Mouse (Mus musculus) spleen, adult 2 months (tissue): ENCODE results near the gene Csgalnact2. TPM values are rescaled to one million over a fixed set of nuclear protein-coding genes. Genes with fewer than 3 reads are reported as not detected.

Source experiments
- DNase-seq, 2 experiments: peaks; one replicate each; pipeline versions ENCODE4 v3.0.0 to v3.0.0-alpha.2; 2012 to 2021; ENCODE audit warnings: low spot score in 2 of 2, low read depth in 1 of 2
- H3K27ac ChIP-seq: fragments of 200-500 bp; 2 replicates; pipeline ENCODE4 v1.5.1; 2012; ENCODE audit warnings: low read length, inconsistent platforms; ENCODE audit not compliant: insufficient read depth
- H3K27me3 ChIP-seq: fragments of 200-500 bp; 2 replicates; pipeline ENCODE4 v1.6.1; 2012; ENCODE audit warnings: mild to moderate bottlenecking, moderate library complexity, low read length, inconsistent platforms; ENCODE audit not compliant: control insufficient read depth, insufficient read depth
- H3K36me3 ChIP-seq: fragments of 200-500 bp; 2 replicates; pipeline ENCODE4 v1.6.1; 2012; ENCODE audit warnings: mild to moderate bottlenecking, low read length, inconsistent platforms; ENCODE audit not compliant: control insufficient read depth, insufficient read depth
- H3K4me1 ChIP-seq: fragments of 200-500 bp; 2 replicates; pipeline ENCODE4 v1.6.1; 2011; ENCODE audit warnings: inconsistent platforms; ENCODE audit not compliant: control insufficient read depth, insufficient read depth, insufficient read length
- H3K4me3 ChIP-seq: fragments of 200-500 bp; 2 replicates; pipeline ENCODE4 v1.5.1; 2011; ENCODE audit warnings: mild to moderate bottlenecking, inconsistent platforms; ENCODE audit not compliant: insufficient read depth, insufficient read length; ENCODE audit errors: extremely low read depth
- CTCF ChIP-seq: fragments of 200-500 bp; IDR thresholded peaks from 2 replicates; pipeline ENCODE4 v1.5.1; 2011; ENCODE audit warnings: mild to moderate bottlenecking, inconsistent platforms; ENCODE audit not compliant: insufficient read depth, insufficient read length, insufficient replicate concordance; ENCODE audit errors: extremely low read depth
- POLR2A ChIP-seq: fragments of 200-500 bp; IDR thresholded peaks from 2 replicates; pipeline ENCODE4 v1.6.1; 2011; ENCODE audit warnings: low read depth, low read length, inconsistent platforms
- WGBS: fragments of 180-500 bp; shearing (Covaris S2); methylation state at CpG from one replicate; pipeline ENCODE4 v1.1.7; 2018; 5-methylcytosine and 5-hydroxymethylcytosine counted together
- polyA plus RNA-seq: library from polyadenylated mRNA; depleted of rRNA; stranded (reverse); fragments of >200 nt; gene quantifications from 2 replicates; pipeline ENCODE4 v1.2.3, GENCODE M21; 2012; rRNA removed

Gene Csgalnact2
- polyA plus RNA-seq, result 1.3 and 1.5 TPM in 2 replicates

DNA sequence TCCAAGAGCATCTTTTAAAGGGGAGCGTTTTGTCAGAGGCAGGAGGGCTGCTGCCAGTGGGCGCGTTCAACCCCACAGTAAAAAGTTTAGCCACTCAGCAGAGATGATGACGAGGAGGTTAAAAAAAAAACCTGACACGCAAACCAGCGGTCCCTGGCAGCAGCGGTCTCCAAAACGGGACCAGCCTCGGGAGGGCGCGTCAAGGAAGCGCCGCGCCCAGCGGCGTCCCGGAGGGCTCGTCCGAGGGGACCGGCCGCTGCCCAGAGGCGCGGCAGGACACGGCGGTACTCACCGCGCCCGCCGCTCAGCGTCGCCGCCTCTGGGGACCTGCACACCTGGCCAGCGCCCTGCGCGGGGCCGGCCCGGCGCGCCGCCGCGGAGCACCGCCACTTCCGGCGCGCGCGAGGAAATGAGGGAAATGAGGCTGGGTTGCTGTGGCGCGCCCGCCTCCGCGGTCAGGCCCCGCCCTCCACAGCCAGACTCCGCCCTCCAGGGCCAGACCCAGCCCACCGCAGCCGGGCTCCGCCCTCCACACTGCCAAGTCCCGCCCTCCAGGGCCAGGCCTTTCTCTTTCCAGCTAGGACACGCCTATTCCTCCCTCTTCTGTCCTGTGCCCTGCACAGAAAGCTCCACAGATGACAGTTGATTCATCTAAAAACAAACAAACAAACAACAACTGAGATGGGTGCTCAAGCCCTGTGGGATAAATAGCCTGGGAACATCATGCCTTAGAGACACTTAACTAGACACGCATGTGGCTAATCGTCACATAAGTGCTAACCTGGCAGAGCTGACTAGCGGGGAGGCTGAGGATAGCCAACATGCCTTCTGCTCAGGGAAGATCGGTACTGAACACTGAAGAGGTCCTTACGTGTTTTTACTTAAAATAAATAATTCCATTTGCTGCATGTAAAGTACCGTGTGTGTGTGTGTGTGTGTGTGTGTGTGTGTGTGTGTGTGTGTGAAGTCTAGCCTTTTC lies at the start of gene Csgalnact2:
Gene Csgalnact2 (minus strand): TSS at position 410 of the 979 bp plus-strand sequence.
- Histone ChIP-seq H3K27me3 (no peaks in the 10 kb centered on the region), H3K4me3 (peak within 1 kb of the TSS; percentile 68), H3K4me1 (peaks cover 2% of the 10 kb centered on the region; the same call in 1 of the 2 replicates), H3K36me3 (no peaks in the 10 kb centered on the region), H3K27ac (peak within 1 kb of the TSS; percentile 49)
- TF ChIP-seq POLR2A, result peak; percentile 42; the same call in 1 of the 2 replicates
- TF ChIP-seq CTCF, result no peak
- peak; percentile 69 to 87 for DNase-seq
- WGBS, result 8% methylated on average over 64 of the region's 66 CpGs

DNA sequence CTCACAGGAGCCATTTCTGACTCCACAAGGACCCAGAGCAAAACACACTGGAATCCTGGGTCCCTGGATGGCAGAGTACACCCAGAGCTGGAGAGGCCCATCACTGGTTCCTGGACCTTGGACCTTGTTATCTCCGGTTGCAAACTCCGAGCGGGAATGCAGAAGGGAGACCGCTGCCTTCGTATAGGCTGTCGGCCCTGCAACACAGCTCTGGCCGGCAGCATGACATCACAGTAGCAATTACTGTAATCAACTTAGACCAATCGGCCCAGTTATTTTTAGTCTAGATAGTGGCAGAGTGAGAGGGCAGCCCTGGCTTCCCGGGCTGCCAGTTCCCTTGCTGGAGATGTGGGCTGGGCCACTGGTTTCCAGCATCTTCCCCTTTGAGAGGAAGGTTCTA lies 49.7 kb upstream of the Csgalnact2 start:
- no peaks in the 10 kb centered on the region for H3K27me3 ChIP-seq
- no peaks in the 10 kb centered on the region; the same call in 1 of the 2 replicates for H3K4me1 ChIP-seq
- TF ChIP-seq CTCF, result no peak
- TF ChIP-seq POLR2A, result no peak
- H3K27ac ChIP-seq, result no peak overlapping the region
- H3K4me3 ChIP-seq, result no peak overlapping the region
- WGBS, result 79% methylated on average over 9 of the region's 9 CpGs
- no peaks in the 10 kb centered on the region for H3K36me3 ChIP-seq
- no peak for DNase-seq

DNA sequence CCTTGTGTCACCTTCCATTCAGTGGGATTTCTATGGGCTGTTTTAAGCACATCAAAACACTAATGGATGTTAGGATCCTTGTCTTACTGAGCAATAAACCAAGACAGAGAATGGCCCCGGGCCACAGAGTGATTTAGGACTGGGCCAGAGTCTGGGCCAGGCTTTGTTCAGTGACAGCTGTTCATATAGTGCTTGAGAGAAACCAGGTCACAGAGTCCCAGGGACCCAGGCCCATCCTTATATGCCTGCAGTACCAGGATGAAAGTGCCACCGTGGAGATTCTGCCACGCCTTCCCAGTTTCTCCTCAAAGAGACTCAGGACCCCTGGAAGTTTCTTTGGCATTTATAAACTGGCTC lies 48.3 kb upstream of the Csgalnact2 start:
- H3K4me1 ChIP-seq, result no peaks in the 10 kb centered on the region; the same call in 1 of the 2 replicates
- 81% methylated on average over 3 of the region's 3 CpGs for WGBS
- H3K4me3 ChIP-seq, result no peak overlapping the region
- H3K27me3 ChIP-seq, result no peaks in the 10 kb centered on the region
- no peak overlapping the region for H3K27ac ChIP-seq
- DNase-seq, result no peak
- H3K36me3 ChIP-seq, result no peaks in the 10 kb centered on the region
- no peak for TF ChIP-seq CTCF

DNA sequence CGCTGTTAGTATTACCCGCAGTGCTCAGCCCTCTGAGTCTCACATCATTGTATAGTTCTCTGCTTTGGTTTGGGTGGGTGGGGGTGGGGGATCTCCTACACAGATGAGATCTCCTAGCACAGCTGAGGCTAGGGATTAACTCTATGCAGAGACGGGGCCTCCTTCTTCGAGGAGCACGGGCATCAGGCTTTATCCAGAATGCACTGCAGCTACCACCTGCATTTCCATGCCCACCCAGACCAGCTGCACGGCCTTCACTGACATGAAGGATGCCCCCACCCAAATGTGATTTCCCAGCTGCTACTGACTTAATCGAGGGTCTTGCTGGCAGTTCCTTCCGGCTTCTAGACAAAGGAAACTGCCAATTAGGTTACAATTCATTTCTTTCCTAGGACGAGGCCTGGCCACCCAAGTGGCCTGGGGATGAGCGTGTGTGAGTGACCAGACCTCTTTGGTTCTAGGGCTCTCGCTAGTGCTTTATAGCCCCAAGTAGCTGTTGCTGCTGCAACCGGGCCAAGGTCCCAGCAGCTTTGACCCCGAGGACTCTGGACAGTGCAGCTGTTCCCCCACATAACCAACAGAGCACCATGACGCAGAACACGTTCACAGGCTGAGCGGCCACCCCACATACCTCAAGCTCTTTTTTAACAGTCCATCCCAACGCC lies 47.8 kb upstream of the Csgalnact2 start:
- Histone ChIP-seq H3K4me3 (no peak overlapping the region), H3K27me3 (no peaks in the 10 kb centered on the region), H3K36me3 (no peaks in the 10 kb centered on the region), H3K4me1 (no peaks in the 10 kb centered on the region; the same call in 1 of the 2 replicates), H3K27ac (no peak overlapping the region)
- TF ChIP-seq CTCF, result no peak
- TF ChIP-seq POLR2A, result no peak
- DNase-seq, result no peak
- WGBS, result 85% methylated on average over 17 of the region's 17 CpGs

DNA sequence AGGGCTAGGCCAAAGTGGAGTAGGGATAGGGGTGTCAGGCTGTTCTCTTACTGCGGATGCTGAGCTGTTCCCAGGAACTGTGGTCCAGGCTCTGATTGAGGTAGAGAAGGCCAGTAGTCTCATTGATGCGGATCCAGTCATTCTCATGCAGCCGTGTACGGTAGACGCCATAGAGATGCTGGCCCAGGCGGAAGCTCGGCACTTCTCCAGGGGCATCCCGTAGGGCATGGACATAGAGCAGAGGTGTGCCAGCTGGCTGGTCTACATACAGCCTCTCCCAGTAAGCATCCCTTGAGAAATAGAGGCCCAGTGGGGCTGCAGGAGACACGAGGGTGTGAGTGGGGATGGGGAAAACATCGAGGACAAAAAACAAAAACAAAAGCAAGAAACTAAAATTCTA lies 45.2 kb upstream of the Csgalnact2 start:
- TF ChIP-seq POLR2A (no peak), CTCF (no peak)
- no peaks in the 10 kb centered on the region for H3K27me3 ChIP-seq
- H3K36me3 ChIP-seq, result no peaks in the 10 kb centered on the region
- no peak for DNase-seq
- no peak overlapping the region for H3K27ac ChIP-seq
- 93% methylated on average over 10 of the region's 10 CpGs for WGBS
- H3K4me1 ChIP-seq, result no peaks in the 10 kb centered on the region
- no peak overlapping the region for H3K4me3 ChIP-seq

DNA sequence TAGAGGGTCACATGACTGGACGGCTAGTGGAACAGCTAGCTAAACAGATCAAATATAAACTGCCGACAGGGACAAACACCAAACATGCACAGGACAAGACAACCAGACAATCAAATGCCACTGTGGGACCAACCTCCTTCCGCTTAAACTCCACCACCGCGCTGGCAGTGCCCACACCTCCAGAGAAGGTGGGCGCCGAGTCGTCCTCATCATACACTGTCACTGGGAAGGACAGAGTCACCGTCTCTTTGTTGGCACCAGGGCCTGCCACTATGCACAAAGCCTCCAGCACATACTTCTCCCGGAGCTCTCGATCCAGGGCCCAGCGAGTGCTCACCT lies 41.1 kb upstream of the Csgalnact2 start:
- H3K4me1 ChIP-seq, result no peaks in the 10 kb centered on the region
- no peaks in the 10 kb centered on the region for H3K36me3 ChIP-seq
- WGBS, result 80% methylated on average over 12 of the region's 12 CpGs
- H3K27ac ChIP-seq, result no peak overlapping the region
- TF ChIP-seq POLR2A (no peak), CTCF (no peak)
- H3K4me3 ChIP-seq, result no peak overlapping the region
- H3K27me3 ChIP-seq, result no peaks in the 10 kb centered on the region
- DNase-seq, result no peak
